Mouse (Mus musculus) heart, postnatal 0 days (tissue): Measurements from ENCODE around the gene Etv1. TPM values are rescaled to one million over a fixed set of nuclear protein-coding genes. Genes with fewer than 3 reads are reported as not detected.

Experiments
- ATAC-seq: fragments of 200-750 bp; cut with Nextera tagmentation; 2 replicates; pipeline ENCODE4 v1.8.0; 2017; ENCODE audit warnings: low read depth, moderate number of reproducible peaks, moderate library complexity; ENCODE audit not compliant: insufficient read depth
- DNase-seq: peaks from one replicate; pipeline ENCODE4 v3.0.0-alpha.2; 2016; ENCODE audit warnings: low spot score
- H3K27ac ChIP-seq: fragments of 300-500 bp; sonication (generic); 2 replicates; pipeline ENCODE4 v1.5.1; 2014; ENCODE audit warnings: low read depth, mild to moderate bottlenecking
- H3K27me3 ChIP-seq: fragments of 300-500 bp; sonication (generic); 2 replicates; pipeline ENCODE4 v1.6.1; 2014; ENCODE audit warnings: low read length, mixed read lengths; ENCODE audit not compliant: control insufficient read depth, insufficient read depth
- H3K36me3 ChIP-seq: fragments of 300-500 bp; sonication (generic); replicated peaks from 2 replicates; pipeline ENCODE4 v1.6.1; 2014; ENCODE audit warnings: low read length, mixed read lengths; ENCODE audit not compliant: control insufficient read depth, insufficient read depth
- H3K4me1 ChIP-seq: fragments of 300-500 bp; sonication (generic); 2 replicates; pipeline ENCODE4 v1.6.1; 2014; ENCODE audit warnings: antibody characterized with exemption; ENCODE audit not compliant: control insufficient read depth, insufficient read depth
- H3K4me2 ChIP-seq: fragments of 300-500 bp; sonication (generic); 2 replicates; pipeline ENCODE4 v1.6.1; 2014; ENCODE audit warnings: low read depth, mild to moderate bottlenecking, low read length, moderate library complexity
- H3K4me3 ChIP-seq: fragments of 300-500 bp; sonication (generic); 2 replicates; pipeline ENCODE4 v1.5.1; 2014; ENCODE audit warnings: low read depth, low read length
- H3K9ac ChIP-seq: fragments of 300-500 bp; sonication (generic); replicated peaks from 2 replicates; pipeline ENCODE4 v1.6.1; 2014; ENCODE audit warnings: low read depth, low read length, mixed read lengths
- H3K9me3 ChIP-seq: fragments of 300-500 bp; sonication (generic); replicated peaks from 2 replicates; pipeline ENCODE4 v1.6.1; 2016; ENCODE audit warnings: low read length; ENCODE audit not compliant: control insufficient read depth
- CTCF ChIP-seq: IDR thresholded peaks from 2 replicates; pipeline ENCODE4 v1.5.1; 2016; ENCODE audit warnings: antibody characterized with exemption, control low read depth, low read depth
- EP300 ChIP-seq: IDR thresholded peaks from 2 replicates; pipeline ENCODE4 v1.6.1; 2016; ENCODE audit warnings: antibody characterized with exemption, low read depth
- WGBS: fragments of 180-500 bp; shearing (Covaris S2); extraction: QIAGEN DNeasy Blood & Tissue Kit; methylation state at CpG from one replicate; pipeline ENCODE4 v1.1.7; 2014; 5-methylcytosine and 5-hydroxymethylcytosine counted together
- polyA plus RNA-seq: library from polyadenylated mRNA; unstranded; fragments of >200 nt; fragmentation: Nextera tagmentation; extraction: Ambion mirVana; gene quantifications from 2 replicates; pipeline ENCODE4 v1.2.1, GENCODE M21; 2015
- total RNA-seq: library from RNA; depleted of rRNA; stranded (reverse); fragments of >200 nt; gene quantifications from 2 replicates; pipeline ENCODE4 v1.2.3, GENCODE M21; 2014; ENCODE audit warnings: low replicate concordance

The Etv1 gene
- total and polyA plus RNA-seq, 2 experiments from 2014 or later, result 24.8 to 31.9 TPM

DNA sequence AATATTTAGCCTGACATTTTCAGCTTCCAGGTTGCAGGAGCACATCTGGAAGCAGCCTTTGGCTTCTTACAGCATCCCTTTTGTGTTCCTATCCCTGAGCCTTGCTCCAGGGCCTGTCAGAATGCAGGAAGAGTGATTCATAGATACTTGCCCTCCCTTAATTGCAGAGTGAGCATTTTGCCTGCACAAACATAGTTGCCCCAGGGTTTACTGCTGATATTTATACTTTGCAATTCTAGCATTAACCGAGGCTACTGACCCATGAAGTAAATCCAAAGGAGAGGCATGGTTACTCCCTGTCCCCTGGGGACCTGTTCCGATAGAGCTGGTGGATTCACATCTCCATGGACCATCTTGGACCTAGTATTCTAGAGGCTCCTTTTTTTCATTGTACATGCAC is 14.5 kb downstream of the Etv1 start:
- H3K27me3 ChIP-seq, result no peaks in the 10 kb centered on the region
- WGBS, result 51% methylated on average over 2 of the region's 2 CpGs
- no peak overlapping the region for H3K4me2 ChIP-seq
- H3K27ac ChIP-seq, result no peak overlapping the region
- H3K4me3 ChIP-seq, result no peak overlapping the region
- H3K9me3 ChIP-seq, result no peaks in the 10 kb centered on the region
- H3K9ac ChIP-seq, result no peak overlapping the region
- TF ChIP-seq CTCF (no peak), EP300 (no peak)
- ATAC-seq (no peak), DNase-seq (no peak)
- no peaks in the 10 kb centered on the region for H3K4me1 ChIP-seq
- H3K36me3 ChIP-seq, result 0 out of 2 replicates have a peak, but pooled peaks cover 3% of the 10 kb centered on the region

GRCm38 (mm10) chr12:38807031-38807430 is 27.9 kb downstream of the Etv1 start:
- Histone ChIP-seq H3K9me3 (no peaks in the 10 kb centered on the region), H3K4me3 (no peak overlapping the region), H3K36me3 (no peaks in the 10 kb centered on the region), H3K4me1 (no peaks in the 10 kb centered on the region), H3K9ac (no peak overlapping the region), H3K27ac (no peak overlapping the region), H3K27me3 (no peaks in the 10 kb centered on the region), H3K4me2 (no peak overlapping the region)
- ATAC-seq (no peak), DNase-seq (no peak)
- WGBS, result 63% methylated on average over 5 of the region's 5 CpGs
- TF ChIP-seq CTCF, result no peak
- no peak for TF ChIP-seq EP300

DNA sequence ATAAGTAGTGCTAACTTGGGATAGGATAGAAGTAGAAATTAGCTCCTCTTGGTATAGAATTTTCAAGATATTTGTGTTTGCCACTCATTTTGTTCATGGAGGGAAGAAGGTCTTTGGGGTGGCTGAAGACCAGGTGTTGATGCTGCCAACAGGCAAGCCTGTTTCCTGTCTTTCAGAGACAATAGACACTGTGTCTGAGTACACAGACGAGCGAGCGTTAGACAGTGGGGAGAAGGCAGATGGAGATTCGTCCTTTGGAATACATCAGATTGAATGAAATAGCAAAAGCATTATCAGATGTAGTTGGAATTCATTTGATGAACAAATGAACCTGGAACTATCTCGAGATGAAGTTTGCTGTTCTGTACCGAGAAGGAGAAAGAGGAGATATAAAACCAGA is 33.2 kb downstream of the Etv1 start:
- Histone ChIP-seq H3K27me3 (no peaks in the 10 kb centered on the region), H3K9me3 (no peaks in the 10 kb centered on the region), H3K4me1 (no peaks in the 10 kb centered on the region), H3K4me3 (no peak overlapping the region), H3K4me2 (no peak overlapping the region), H3K36me3 (no peaks in the 10 kb centered on the region), H3K27ac (no peak overlapping the region), H3K9ac (no peak overlapping the region)
- ATAC-seq (no peak), DNase-seq (no peak)
- WGBS, result 67% methylated on average over 6 of the region's 6 CpGs
- no peak for TF ChIP-seq EP300
- TF ChIP-seq CTCF, result no peak

- DNase-seq (no peak), ATAC-seq (no peak)
- no peak overlapping the region for H3K4me2 ChIP-seq
- no peaks in the 10 kb centered on the region for H3K36me3 ChIP-seq
- TF ChIP-seq CTCF (no peak), EP300 (no peak)
- no peak overlapping the region for H3K4me3 ChIP-seq
- H3K9ac ChIP-seq, result no peak overlapping the region
- H3K27ac ChIP-seq, result no peak overlapping the region
- WGBS, result 50% methylated on average over 6 of the region's 6 CpGs
- no peaks in the 10 kb centered on the region for H3K4me1 ChIP-seq
- no peaks in the 10 kb centered on the region for H3K9me3 ChIP-seq
- H3K27me3 ChIP-seq, result no peaks in the 10 kb centered on the region
Measured at GRCm38 (mm10) chr12:38814010-38814786, 35.0 kb downstream of the Etv1 start.

GRCm38 (mm10) chr12:38816235-38816634 is 37.1 kb downstream of the Etv1 start:
- WGBS, result 91% methylated on average over 3 of the region's 3 CpGs
- ATAC-seq (no peak), DNase-seq (no peak)
- TF ChIP-seq EP300 (no peak), CTCF (no peak)
- Histone ChIP-seq H3K27me3 (no peaks in the 10 kb centered on the region), H3K27ac (no peak overlapping the region), H3K4me1 (no peaks in the 10 kb centered on the region), H3K9ac (no peak overlapping the region), H3K36me3 (no peaks in the 10 kb centered on the region), H3K4me3 (no peak overlapping the region), H3K9me3 (no peaks in the 10 kb centered on the region), H3K4me2 (no peak overlapping the region)

- no peaks in the 10 kb centered on the region for H3K36me3 ChIP-seq
- H3K27me3 ChIP-seq, result no peaks in the 10 kb centered on the region
- ATAC-seq (no peak), DNase-seq (no peak)
- TF ChIP-seq EP300, result no peak
- no peak for TF ChIP-seq CTCF
- no peak overlapping the region for H3K9ac ChIP-seq
- no peak overlapping the region for H3K27ac ChIP-seq
- no peak overlapping the region for H3K4me2 ChIP-seq
- no peaks in the 10 kb centered on the region for H3K4me1 ChIP-seq
- WGBS, result 77% methylated on average over 2 of the region's 2 CpGs
- H3K9me3 ChIP-seq, result no peaks in the 10 kb centered on the region
- no peak overlapping the region for H3K4me3 ChIP-seq
Measured at GRCm38 (mm10) chr12:38818320-38818719, 39.1 kb downstream of the Etv1 start.
